Mouse (Mus musculus) lung, postnatal 0 days (tissue): ENCODE results near the gene Ppp2r1b. TPM values are rescaled to one million over a fixed set of nuclear protein-coding genes. Genes with fewer than 3 reads are reported as not detected.
"Not testable (repeated sequence)": the region's sequence is repeated elsewhere in the genome, so short reads cannot be mapped to it uniquely, and the experiment has no call there.

Experiments used
- ATAC-seq: fragments of 200-750 bp; cut with Nextera tagmentation; 2 replicates; pipeline ENCODE4 v1.8.0; 2017; ENCODE audit warnings: moderate library complexity
- DNase-seq: peaks from one replicate; pipeline ENCODE4 v3.0.0-alpha.2; 2016; ENCODE audit warnings: low spot score
- H3K27ac ChIP-seq: fragments of 300-500 bp; sonication (generic); 2 replicates; pipeline ENCODE4 v1.5.1; 2014; ENCODE audit warnings: antibody characterized with exemption, mild to moderate bottlenecking, low read length, mixed read lengths
- H3K27me3 ChIP-seq: fragments of 300-500 bp; sonication (generic); replicated peaks from 2 replicates; pipeline ENCODE4 v1.6.1; 2014; ENCODE audit warnings: low read length, mixed read lengths; ENCODE audit not compliant: insufficient read depth
- H3K36me3 ChIP-seq: fragments of 300-500 bp; sonication (generic); 2 replicates; pipeline ENCODE4 v1.6.1; 2014; ENCODE audit warnings: low read length, mixed read lengths; ENCODE audit not compliant: insufficient read depth
- H3K4me1 ChIP-seq: fragments of 300-500 bp; sonication (generic); 2 replicates; pipeline ENCODE4 v1.6.1; 2014; ENCODE audit warnings: antibody characterized with exemption, low read depth, low read length, mixed read lengths; ENCODE audit not compliant: insufficient read depth
- H3K4me2 ChIP-seq: fragments of 300-500 bp; sonication (generic); replicated peaks from 2 replicates; pipeline ENCODE4 v1.6.1; 2014; ENCODE audit warnings: low read depth, mild to moderate bottlenecking, low read length, moderate library complexity, mixed read lengths
- H3K4me3 ChIP-seq: fragments of 300-500 bp; sonication (generic); 2 replicates; pipeline ENCODE4 v1.5.1; 2014; ENCODE audit warnings: low read depth, low read length
- H3K9ac ChIP-seq: fragments of 300-500 bp; sonication (generic); replicated peaks from 2 replicates; pipeline ENCODE4 v1.6.1; 2014; ENCODE audit warnings: low read depth, mild to moderate bottlenecking
- H3K9me3 ChIP-seq: fragments of 300-500 bp; sonication (generic); 2 replicates; pipeline ENCODE4 v1.6.1; 2016; ENCODE audit warnings: low read length, mixed read lengths
- CTCF ChIP-seq: IDR thresholded peaks from 2 replicates; pipeline ENCODE4 v1.5.1; 2016; ENCODE audit warnings: antibody characterized with exemption, mild to moderate bottlenecking
- EP300 ChIP-seq: IDR thresholded peaks from 2 replicates; pipeline ENCODE4 v1.6.1; 2016; ENCODE audit warnings: antibody characterized with exemption, mild to moderate bottlenecking, control low read depth
- WGBS: fragments of 180-500 bp; shearing (Covaris S2); extraction: QIAGEN DNeasy Blood & Tissue Kit; methylation state at CpG from one replicate; pipeline ENCODE4 v1.1.7; 2014; 5-methylcytosine and 5-hydroxymethylcytosine counted together
- polyA plus RNA-seq: library from polyadenylated mRNA; unstranded; fragments of >200 nt; fragmentation: Nextera tagmentation; extraction: Ambion mirVana; gene quantifications from 2 replicates; pipeline ENCODE4 v1.2.1, GENCODE M21; 2015

Ppp2r1b gene
- polyA plus RNA-seq, 1 experiment from 2014 or later: 28.4 TPM

DNA sequence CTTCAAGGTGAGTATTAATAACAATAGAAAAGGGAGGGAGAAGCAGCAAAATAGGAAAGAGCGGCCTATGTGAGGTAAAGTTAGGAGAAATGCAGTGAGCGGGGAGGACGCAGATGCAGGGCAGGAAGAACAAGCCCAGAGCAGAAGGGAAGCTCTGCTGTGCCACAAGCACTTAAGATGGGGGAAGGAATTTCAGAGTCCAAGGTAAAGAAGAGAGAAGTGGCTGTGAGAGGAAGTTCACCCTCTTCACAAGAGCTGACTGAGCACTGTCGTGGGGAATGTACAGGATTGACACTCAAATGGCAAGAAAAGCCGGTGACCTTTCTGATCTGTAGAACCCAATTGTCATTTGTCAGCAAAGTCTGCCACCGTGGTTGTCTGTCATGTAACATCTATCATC, 27.1 kb upstream of the Ppp2r1b start:
- Histone ChIP-seq H3K27ac (no peak overlapping the region), H3K4me3 (no peak overlapping the region), H3K9me3 (no peaks in the 10 kb centered on the region), H3K27me3 (no peaks in the 10 kb centered on the region), H3K36me3 (0 out of 2 replicates have a peak, but pooled peaks cover 11% of the 10 kb centered on the region), H3K4me1 (no peaks in the 10 kb centered on the region), H3K4me2 (no peak overlapping the region), H3K9ac (no peak overlapping the region)
- ATAC-seq: peak; percentile 59
- TF ChIP-seq EP300 (no peak), CTCF (no peak)
- WGBS: 48% methylated on average over 6 of the region's 6 CpGs
- DNase-seq: peak; percentile 74

DNA sequence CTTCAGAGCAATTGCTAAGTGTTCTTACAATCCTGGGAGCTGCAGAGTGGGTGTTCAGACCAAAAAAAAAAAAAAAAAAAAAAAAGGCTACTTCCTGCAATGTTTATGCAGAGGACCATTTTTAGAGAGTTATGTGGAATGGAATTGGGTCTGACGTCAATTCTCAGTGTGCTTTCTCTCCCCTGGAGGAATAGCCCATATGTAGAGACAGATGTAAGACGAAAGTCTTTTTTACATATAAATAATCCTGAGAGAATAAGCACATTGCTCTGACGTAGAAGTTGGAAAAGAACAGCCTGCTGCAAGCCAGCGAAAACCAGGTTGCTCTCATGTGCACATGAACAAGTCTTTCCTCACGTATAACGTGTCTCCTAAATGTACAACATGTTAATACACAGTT, 25.4 kb upstream of the Ppp2r1b start:
- H3K4me3 ChIP-seq: no peak overlapping the region
- WGBS: 87% methylated on average over 6 of the region's 6 CpGs
- DNase-seq: no peak
- no peak overlapping the region for H3K27ac ChIP-seq
- H3K4me2 ChIP-seq: no peak overlapping the region
- no peaks in the 10 kb centered on the region for H3K9me3 ChIP-seq
- H3K4me1 ChIP-seq: no peaks in the 10 kb centered on the region
- no peak for TF ChIP-seq EP300
- TF ChIP-seq CTCF: no peak
- 0 out of 2 replicates have a peak, but pooled peaks cover 3% of the 10 kb centered on the region for H3K36me3 ChIP-seq
- ATAC-seq: no peak
- H3K27me3 ChIP-seq: no peaks in the 10 kb centered on the region
- H3K9ac ChIP-seq: no peak overlapping the region

DNA sequence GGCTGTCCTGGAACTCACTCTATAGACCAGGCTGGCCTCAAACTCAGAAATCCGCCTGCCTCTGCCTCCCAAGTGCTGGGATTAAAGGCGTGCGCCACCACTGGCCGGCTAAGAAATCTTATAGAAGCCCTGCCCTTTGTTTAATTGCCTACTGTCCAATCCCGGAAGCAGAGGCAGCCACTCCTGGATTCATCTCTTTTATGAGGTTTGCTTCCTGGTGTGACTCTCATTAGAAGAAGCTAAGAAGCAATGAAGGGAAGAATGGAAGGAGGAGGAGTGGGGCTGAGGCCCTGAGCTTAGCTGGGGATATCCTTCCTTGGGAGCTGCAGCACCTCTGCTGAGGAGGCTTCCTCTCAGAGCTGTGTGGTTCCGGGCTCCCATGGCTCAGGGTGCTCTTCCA, 23.4 kb upstream of the Ppp2r1b start:
- no peaks in the 10 kb centered on the region for H3K27me3 ChIP-seq
- H3K4me2 ChIP-seq: no peak overlapping the region
- no peak overlapping the region for H3K27ac ChIP-seq
- DNase-seq (no peak), ATAC-seq (no peak)
- no peaks in the 10 kb centered on the region for H3K9me3 ChIP-seq
- TF ChIP-seq EP300: no peak
- TF ChIP-seq CTCF: no peak
- no peak overlapping the region for H3K9ac ChIP-seq
- 90% methylated on average over 6 of the region's 6 CpGs for WGBS
- H3K4me1 ChIP-seq: no peaks in the 10 kb centered on the region
- H3K4me3 ChIP-seq: no peak overlapping the region
- 0 out of 2 replicates have a peak, but pooled peaks cover 3% of the 10 kb centered on the region for H3K36me3 ChIP-seq

DNA sequence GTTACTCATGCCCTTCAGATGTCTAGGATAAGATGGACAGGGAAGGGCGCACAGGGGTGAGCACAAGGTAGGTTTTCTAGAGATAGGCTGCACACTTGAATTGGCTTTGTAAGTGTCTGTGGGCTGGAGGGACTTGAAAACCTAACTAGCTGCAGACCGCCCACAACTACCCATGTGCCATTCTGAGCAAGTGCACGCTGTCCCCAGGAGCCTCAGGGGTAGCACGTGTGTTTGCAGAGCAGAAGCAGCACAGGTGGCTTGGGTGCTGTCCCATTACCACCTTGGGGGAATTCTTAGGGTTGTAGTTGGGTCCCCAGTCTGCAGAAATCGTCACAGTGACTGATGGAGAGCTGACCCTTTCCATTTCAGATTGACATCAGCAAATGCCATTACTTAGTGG, 22.9 kb upstream of the Ppp2r1b start:
- WGBS: 91% methylated on average over 5 of the region's 5 CpGs
- DNase-seq (no peak), ATAC-seq (no peak)
- no peaks in the 10 kb centered on the region for H3K4me1 ChIP-seq
- H3K4me2 ChIP-seq: no peak overlapping the region
- H3K36me3 ChIP-seq: 0 out of 2 replicates have a peak, but pooled peaks cover 2% of the 10 kb centered on the region
- H3K27me3 ChIP-seq: no peaks in the 10 kb centered on the region
- no peak overlapping the region for H3K4me3 ChIP-seq
- TF ChIP-seq EP300: no peak
- no peak for TF ChIP-seq CTCF
- H3K9me3 ChIP-seq: no peaks in the 10 kb centered on the region
- no peak overlapping the region for H3K9ac ChIP-seq
- no peak overlapping the region for H3K27ac ChIP-seq

DNA sequence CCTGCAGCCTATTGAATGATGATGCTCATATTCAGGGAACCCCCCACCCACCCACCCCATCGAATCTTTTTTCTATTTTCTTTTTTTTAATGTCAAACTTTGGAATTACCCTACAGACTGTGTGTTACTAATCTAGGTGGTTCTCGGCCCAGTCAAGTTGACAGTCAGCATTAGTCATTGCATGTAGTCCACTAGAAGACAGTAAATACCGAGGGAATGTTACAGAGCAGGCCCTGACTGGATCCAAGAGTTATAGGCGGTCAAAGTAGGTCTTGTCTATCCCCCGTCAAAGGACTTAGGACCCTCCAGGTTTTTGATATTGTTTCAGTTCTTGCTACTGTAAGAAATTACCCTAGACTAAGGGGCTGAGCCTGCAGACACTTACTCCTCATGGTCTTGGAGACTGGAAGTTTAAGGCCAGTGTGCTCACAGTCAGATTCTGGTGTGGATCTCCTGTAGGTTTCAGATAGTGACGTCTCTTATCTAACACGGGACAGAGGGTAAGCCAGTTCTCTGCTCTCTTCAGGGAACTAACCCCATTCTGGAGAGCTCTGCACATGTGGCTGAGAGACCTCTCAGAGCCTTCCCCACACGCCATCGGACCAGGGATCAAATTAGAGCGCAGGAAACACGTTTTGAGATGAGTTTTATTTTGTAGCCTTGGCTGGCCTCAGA, 21.2 kb upstream of the Ppp2r1b start:
- Histone ChIP-seq H3K4me2 (no peak overlapping the region), H3K4me1 (no peaks in the 10 kb centered on the region), H3K27me3 (no peaks in the 10 kb centered on the region), H3K9me3 (no peaks in the 10 kb centered on the region), H3K4me3 (no peak overlapping the region), H3K9ac (no peak overlapping the region), H3K36me3 (no peaks in the 10 kb centered on the region), H3K27ac (no peak overlapping the region)
- TF ChIP-seq EP300 (no peak), CTCF (no peak)
- ATAC-seq: no peak
- no peak for DNase-seq
- 83% methylated on average over 11 of the region's 11 CpGs for WGBS

DNA sequence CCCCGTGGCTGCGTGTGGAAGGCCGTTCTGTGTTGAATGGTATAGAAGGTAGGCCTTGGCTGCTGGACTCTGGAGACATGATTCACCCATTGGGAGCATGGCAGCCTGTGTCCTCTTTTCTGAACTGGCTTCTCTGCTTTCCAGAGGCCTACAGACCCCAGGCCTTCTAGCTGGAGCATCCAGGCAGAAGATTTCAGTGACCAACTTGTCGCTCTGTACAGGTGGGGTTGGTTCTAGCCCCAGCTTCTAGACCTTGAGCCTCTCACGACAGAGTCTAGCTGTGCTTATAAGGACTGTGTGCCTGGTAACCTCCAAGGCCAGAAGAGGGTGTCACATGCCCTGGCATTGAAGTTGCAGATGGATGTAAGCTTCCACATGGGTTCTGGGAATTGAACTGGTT, 13.6 kb upstream of the Ppp2r1b start:
- WGBS: 89% methylated on average over 5 of the region's 5 CpGs
- H3K27me3 ChIP-seq: no peaks in the 10 kb centered on the region
- H3K9ac ChIP-seq: no peak overlapping the region
- H3K4me2 ChIP-seq: no peak overlapping the region
- no peak overlapping the region for H3K4me3 ChIP-seq
- no peak overlapping the region for H3K27ac ChIP-seq
- no peaks in the 10 kb centered on the region for H3K9me3 ChIP-seq
- no peaks in the 10 kb centered on the region for H3K36me3 ChIP-seq
- no peak for ATAC-seq
- no peak for DNase-seq
- H3K4me1 ChIP-seq: peaks cover 2% of the 10 kb centered on the region; the same call in 1 of the 2 replicates
- no peak for TF ChIP-seq CTCF
- no peak for TF ChIP-seq EP300

DNA sequence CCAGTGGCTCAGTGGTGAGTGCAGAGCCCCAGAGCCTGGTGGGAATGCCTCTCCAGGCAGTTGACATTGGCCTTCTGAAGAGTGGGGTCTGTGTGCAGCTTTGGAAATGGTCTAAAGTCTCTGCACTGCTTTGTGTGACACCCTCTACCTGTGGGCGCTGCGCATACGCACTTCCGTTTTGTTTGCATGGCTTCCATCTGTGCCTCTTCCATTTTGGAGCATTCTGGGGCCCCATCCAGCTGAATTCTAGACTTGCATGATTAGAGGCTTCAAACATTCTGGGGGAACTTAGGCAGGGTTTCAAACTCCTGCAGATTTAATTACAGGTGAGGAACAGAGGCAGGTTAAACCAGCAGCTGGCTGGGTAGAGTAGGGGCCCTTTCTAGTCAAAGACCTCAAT, 12.9 kb upstream of the Ppp2r1b start:
- peaks cover 2% of the 10 kb centered on the region; the same call in 1 of the 2 replicates for H3K4me1 ChIP-seq
- no peak overlapping the region for H3K4me3 ChIP-seq
- no peak for TF ChIP-seq EP300
- no peak for TF ChIP-seq CTCF
- no peaks in the 10 kb centered on the region for H3K27me3 ChIP-seq
- H3K9ac ChIP-seq: no peak overlapping the region
- no peaks in the 10 kb centered on the region for H3K9me3 ChIP-seq
- H3K36me3 ChIP-seq: no peaks in the 10 kb centered on the region
- DNase-seq: no peak
- WGBS: 97% methylated on average over 4 of the region's 4 CpGs
- H3K4me2 ChIP-seq: no peak overlapping the region
- no peak overlapping the region for H3K27ac ChIP-seq
- no peak for ATAC-seq

DNA sequence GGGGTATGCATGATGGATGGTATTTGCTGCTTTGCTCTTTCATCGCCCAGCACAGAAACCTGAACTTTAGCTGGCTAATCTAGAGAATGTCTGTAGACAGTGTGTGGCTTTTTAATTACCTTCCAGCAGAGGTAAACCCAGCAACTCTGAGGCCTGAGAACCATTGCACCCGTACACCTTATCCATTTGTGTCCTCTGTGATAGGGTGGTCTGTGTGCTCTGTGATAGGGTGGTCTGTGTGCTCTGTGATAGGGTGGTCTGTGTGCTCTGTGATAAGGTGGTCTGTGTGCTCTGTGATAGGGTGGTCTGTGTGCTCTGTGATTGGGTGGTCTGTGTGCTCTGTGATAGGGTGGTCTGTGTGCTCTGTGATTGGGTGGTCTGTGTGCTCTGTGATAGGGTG, 12.5 kb upstream of the Ppp2r1b start:
- 85% methylated on average over 2 of the region's 2 CpGs for WGBS
- not testable (repeated sequence) for H3K9me3 ChIP-seq

More for the DNA sequence above, 12.5 kb upstream of the Ppp2r1b start:
- not testable (repeated sequence) for H3K4me2 ChIP-seq, H3K9ac ChIP-seq, ATAC-seq, H3K4me1 ChIP-seq, H3K27ac ChIP-seq, H3K4me3 ChIP-seq, H3K27me3 ChIP-seq, H3K36me3 ChIP-seq, DNase-seq
